Mouse (Mus musculus): ENCODE measurements at regions not wholly inside any gene's neighbourhood (a gene's known extent, or its start where the extent isn't known, plus 50 kb on each side); places are given as distances from the start of the nearest gene placed in this dataset.

DNA sequence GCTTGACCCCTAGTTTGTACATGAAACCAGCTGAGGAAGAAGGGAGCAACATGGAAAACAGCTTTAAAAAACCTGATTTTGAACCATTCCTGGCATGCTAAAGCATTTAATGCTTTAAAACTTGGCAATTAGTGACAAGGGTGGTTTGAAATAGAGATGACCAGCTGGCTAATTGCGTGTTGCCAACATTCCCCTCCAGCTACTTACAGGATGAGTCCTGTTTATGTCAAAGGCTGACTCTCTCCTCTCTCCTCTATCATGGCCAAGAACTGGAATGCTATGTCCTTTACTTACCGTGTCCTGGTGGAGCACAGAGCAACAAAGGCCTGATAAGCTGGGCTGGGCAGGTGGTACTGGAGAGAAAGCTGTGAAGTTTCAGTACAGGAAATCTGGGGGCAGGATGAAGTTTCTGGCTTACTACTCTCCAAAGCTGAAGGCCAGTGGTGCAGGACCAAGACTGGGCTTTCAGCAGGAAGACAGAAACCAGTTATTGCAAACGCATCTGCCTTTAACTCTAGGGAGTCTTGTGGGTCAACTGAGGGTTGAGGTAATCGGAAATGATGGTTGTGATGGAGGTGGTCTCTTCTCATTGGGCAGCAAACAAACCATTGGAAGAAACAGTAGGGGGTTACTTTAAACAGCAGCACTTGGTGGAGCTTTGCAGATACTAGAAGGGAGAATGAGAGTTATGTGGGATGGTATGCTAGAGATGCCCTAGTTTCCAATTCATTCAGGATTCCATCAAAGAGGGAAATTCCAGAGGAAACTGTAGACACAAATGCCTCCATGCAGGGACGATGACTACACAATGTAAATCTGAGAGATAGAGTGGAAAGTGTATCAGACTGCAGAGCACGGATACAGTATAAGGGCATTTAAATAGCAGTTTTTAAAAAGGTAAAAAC, 60.7 kb upstream of the Cd28 start:
- TF ChIP-seq CTCF (IDR thresholded peaks at IDR 0.05; ENCODE audit: borderline replicate concordance, insufficient read depth, low read length) (no peak), POLR2A (IDR thresholded peaks at IDR 0.05; ENCODE audit: low read depth, low read length) (no peak)

Measured in embryonic fibroblast, embryonic 13.5 days (primary cell).